Mouse (Mus musculus): Measurements from ENCODE around the gene Olfr463. TPM values are rescaled to one million over a fixed set of nuclear protein-coding genes. Genes with fewer than 3 reads are reported as not detected.

The Olfr463 gene
- total RNA-seq (2021): not detected in 2 replicates
- long read RNA-seq, experiment 1: 0 reads
- long read RNA-seq, experiment 2: 0 reads

GRCm38 (mm10) chr11:87897287-87897686, at the start of gene Olfr463:
Gene Olfr463, minus strand, starts transcription at chr11:87897387.
- DNase-seq: no peak

GRCm38 (mm10) chr11:87935467-87935866, 38.3 kb upstream of the Olfr463 start:
- no peak for DNase-seq

- DNase-seq: no peak
Observed at GRCm38 (mm10) chr11:87933731-87934130, 36.5 kb upstream of the Olfr463 start.

GRCm38 (mm10) chr11:87930348-87930747, 33.2 kb upstream of the Olfr463 start:
- no peak for DNase-seq

GRCm38 (mm10) chr11:87920966-87921365, 23.8 kb upstream of the Olfr463 start, which contains the start of gene Olfr464:
Gene Olfr464, minus strand, starts transcription at chr11:87920967.
- peak; percentile 43 for DNase-seq

- DNase-seq: no peak
Observed at GRCm38 (mm10) chr11:87920301-87920700, 23.1 kb upstream of the Olfr463 start.

- DNase-seq: no peak
Observed at GRCm38 (mm10) chr11:87916005-87916404, 18.8 kb upstream of the Olfr463 start.

GRCm38 (mm10) chr11:87904331-87904730, 7.1 kb upstream of the Olfr463 start:
- no peak for DNase-seq

GRCm38 (mm10) chr11:87892168-87892567, 5.0 kb downstream of the Olfr463 start, which contains the start of gene Olfr462:
Gene Olfr462, minus strand, starts transcription at chr11:87892268.
- no peak for DNase-seq

- no peak for DNase-seq
Observed at GRCm38 (mm10) chr11:87884856-87885255, 12.3 kb downstream of the Olfr463 start.

- peak; percentile 26 for DNase-seq
Observed at GRCm38 (mm10) chr11:87883493-87883892, 13.7 kb downstream of the Olfr463 start.

GRCm38 (mm10) chr11:87881714-87882113, 15.5 kb downstream of the Olfr463 start:
- no peak for DNase-seq

GRCm38 (mm10) chr11:87879826-87880225, 17.4 kb downstream of the Olfr463 start:
- no peak for DNase-seq

GRCm38 (mm10) chr11:87875436-87875835, 21.8 kb downstream of the Olfr463 start, which contains the start of gene Epx:
Gene Epx, minus strand, starts transcription at chr11:87875536.
- DNase-seq: no peak

GRCm38 (mm10) chr11:87871766-87872165, 25.4 kb downstream of the Olfr463 start:
- no peak for DNase-seq

GRCm38 (mm10) chr11:87870096-87870495, 27.1 kb downstream of the Olfr463 start:
- DNase-seq: no peak

GRCm38 (mm10) chr11:87866891-87867290, 30.3 kb downstream of the Olfr463 start:
- peak; percentile 43 for DNase-seq

- peak; percentile 30 for DNase-seq
Observed at GRCm38 (mm10) chr11:87862805-87863204, 34.4 kb downstream of the Olfr463 start.

- no peak for DNase-seq
Observed at GRCm38 (mm10) chr11:87860426-87860825, 36.8 kb downstream of the Olfr463 start.

GRCm38 (mm10) chr11:87859273-87859672, 37.9 kb downstream of the Olfr463 start:
- no peak for DNase-seq

- no peak for DNase-seq
Observed at GRCm38 (mm10) chr11:87854550-87854949, 42.6 kb downstream of the Olfr463 start.

GRCm38 (mm10) chr11:87853597-87853954, 43.6 kb downstream of the Olfr463 start:
- peak; percentile 36 for DNase-seq

- peak; percentile 95 for DNase-seq
Observed at GRCm38 (mm10) chr11:87852690-87853596, 44.2 kb downstream of the Olfr463 start, which contains the start of gene Mks1. Gene Mks1, plus strand, starts transcription at chr11:87853215.

GRCm38 (mm10) chr11:87847884-87848283, 49.3 kb downstream of the Olfr463 start:
- DNase-seq: peak; percentile 24
